Mouse (Mus musculus): ENCODE measurements at regions not wholly inside any gene's neighbourhood (a gene's known extent, or its start where the extent isn't known, plus 50 kb on each side); places are given as distances from the start of the nearest gene placed in this dataset.

DNA sequence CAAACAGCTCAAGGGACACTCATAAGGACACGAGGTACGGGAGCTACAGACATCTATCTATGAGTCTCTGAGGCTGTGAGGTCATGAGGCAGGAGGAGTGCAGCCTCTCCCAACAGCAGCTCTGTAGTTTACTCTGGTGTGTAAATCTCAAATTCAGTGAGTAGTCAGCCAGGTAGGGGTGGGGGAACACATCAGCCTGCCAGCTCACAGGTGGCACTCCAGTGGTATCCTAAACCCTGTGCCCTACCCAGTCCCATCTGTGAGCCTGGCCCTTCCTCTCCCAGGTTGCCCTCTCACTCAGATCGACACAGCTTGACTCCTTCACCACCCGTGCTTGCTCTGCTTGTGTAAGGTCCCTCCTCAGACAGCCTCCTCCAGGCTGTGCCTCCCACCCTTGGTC, 202.2 kb downstream of the Sipa1l2 start:
- no peak for ATAC-seq (ENCODE audit: low TSS enrichment)

DNA sequence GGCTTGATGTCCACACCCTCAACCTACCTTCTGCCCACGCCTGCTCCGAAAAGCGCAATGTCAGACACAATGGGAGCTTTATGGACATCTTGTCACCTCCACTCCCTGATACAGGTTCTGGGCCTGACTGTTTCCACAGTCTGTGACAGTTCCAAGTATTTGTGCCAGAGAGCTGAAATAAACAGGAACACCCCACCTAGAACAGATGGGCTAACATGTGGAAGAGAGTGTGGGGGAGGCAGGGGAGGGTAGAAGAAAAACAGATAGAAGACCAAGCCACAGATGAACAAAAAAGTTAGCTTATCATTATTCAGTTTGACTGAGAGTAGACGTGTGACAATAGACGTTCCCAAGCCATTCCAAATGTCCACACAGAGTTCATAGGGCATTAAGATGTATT, 204.6 kb downstream of the Sipa1l2 start:
- ATAC-seq (ENCODE audit: low TSS enrichment): peak; percentile 41; the same call in 1 of the 2 replicates

DNA sequence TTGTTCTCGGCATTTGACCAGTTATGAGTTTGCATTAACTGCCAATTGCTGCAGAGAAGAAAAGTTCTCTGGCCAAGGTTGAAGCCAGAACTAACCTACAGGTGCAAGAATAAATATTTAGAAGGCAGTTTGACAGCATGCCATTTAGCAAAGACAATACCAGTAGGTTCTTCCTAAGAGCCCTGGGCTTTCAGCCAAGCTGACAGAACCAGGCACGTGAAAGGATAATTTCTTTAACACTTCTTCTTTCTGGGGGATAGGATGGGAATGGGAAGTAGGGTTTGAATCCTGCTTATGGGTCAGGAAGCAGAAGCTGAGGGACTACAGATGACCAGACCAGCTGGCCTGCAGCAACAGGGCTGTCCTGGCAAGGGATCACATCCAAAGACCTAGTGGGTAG, 210.2 kb downstream of the Sipa1l2 start:
- ATAC-seq (ENCODE audit: low TSS enrichment): no peak

DNA sequence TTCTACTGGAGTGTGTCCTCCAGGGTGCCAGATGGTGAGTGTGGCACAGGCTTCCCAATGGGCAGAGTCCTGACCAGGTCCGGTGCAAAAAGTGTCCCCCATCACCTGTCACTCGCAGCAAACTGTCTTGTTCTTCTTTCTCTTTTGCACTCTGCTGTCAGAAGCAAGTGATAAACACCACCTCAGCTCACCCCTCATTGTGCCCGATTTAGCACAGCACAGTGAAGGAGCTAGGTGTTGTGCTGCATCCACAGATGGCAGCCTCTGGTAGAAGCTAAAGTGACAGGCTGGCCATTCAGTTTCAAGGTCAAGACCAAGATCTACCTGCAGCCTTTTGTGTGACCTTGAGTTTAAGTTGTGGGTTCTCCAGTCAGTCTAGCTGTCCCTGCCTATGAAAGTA, 211.8 kb downstream of the Sipa1l2 start:
- ATAC-seq (ENCODE audit: low TSS enrichment): no peak

DNA sequence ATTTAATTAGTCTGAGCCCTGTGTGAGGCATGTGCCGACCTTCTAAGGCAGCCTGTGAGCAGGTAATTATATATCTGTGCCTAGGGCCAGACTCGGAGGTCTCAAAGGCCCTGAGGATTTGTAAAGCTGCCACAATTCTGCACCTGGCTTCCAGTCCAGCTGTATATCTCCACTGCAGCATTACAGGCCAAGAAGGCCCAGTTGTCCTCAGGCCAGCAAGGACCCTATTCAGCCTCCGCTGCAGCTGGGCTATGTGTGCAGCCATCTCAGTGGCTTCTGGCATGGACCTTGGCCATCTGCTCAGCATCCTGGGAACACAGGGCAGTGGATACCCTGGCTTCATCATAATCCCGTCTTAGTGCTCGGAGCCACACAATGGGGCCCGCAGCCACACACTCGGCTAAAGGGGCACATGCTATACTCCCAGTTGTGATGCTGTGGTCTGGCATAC, 214.5 kb downstream of the Sipa1l2 start:
- no peak for ATAC-seq (ENCODE audit: low TSS enrichment)

DNA sequence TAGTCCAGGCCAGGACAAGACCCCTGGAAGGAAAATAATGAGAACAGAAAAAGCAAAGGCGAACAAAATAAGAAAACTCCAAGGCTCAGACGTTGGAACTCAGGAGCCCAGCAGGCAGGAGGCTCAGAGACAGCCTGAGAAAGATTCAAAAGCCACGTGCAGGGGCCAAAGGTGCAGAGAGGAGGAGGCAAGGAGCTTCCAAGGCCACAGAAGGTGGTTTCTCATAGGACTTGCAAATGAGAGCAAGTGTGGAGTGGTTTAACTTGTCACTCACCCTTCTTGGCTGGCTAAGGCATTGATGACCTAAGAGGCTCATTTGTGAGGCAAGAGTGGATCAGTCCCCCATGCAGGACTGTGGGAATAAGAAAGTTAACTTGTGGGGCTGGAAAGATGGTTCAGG, 217.3 kb downstream of the Sipa1l2 start:
- ATAC-seq (ENCODE audit: low TSS enrichment): no peak

DNA sequence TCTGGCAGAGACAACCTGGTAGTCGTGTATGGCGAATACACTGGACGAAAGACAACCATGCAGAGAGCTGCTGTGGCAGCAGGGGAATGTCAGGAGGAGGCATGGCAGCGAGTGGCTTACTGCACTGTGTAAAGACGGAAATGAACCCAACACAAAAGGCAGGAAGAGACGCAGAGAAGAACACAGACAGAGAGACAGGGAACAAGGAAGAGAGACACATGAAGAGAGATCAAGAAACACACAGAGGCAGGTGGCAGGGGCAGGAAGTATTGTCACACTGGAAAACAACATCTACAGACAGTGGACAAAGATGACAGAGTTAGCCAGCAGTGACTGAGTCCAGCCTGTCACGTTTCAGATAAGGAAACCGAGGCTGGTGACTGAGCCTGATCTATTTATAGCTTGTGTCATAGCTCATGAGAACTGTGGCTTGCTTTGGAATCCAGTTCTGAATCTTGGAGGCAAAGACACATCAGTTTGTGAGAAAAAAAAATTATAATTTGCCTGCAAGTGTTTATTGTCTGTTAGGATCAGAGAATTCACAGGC, 218.0 kb downstream of the Sipa1l2 start:
- ATAC-seq (ENCODE audit: low TSS enrichment): no peak

DNA sequence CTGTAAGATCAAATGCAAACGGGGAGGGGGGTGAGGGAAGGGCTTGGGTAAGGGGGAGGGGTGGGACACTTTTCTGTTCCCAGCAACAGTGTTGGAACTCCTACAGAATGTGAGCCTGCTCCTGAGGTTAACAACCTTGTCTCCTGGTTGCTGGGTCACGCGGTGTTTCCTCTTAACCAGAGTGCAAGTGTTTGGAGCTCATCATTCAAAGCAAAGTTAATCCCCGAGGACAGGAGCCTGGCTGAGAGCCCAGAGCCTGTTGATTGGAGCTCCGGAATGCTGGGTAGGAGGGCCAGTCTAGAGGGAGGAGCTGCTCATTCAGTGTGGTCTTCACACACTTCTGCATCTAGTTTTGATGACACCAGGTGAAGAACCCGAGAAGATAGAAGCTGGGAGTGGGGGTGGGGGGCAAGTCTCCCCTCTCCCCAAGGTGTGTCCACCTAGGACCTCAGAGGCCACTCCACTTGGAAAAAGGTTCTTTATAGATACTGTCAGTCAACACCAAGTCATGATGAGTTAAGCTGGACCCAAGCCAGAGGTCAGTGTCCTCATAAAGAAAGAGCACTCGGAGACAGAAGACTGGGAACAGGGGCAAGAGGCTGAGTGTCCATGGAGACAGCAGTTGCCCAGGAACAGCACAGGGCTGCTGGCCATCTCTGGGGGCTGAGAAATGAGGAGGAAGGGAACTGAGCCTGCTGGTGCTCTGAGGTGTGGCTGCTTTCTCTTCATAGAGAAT, 220.2 kb downstream of the Sipa1l2 start:
- no peak for ATAC-seq (ENCODE audit: low TSS enrichment)

DNA sequence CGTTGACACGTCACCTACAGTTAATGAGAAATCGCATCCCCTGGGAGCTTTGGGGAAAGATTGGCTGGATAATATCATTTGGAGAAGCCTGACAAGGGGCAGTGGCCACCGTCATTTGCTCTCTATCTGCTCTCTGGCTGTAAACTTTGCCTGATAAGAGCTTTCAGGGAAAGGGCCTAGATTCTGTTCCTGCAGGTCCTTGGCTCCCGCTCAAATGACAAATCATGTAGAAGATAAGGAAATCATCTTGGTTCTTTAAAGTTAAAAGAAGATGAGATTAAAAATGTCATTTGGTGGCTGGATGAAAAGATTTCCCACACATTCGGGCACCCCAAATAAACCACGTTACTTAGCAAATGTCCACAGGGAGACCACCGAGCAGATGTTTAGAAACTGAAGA, 223.4 kb downstream of the Sipa1l2 start:
- no peak for ATAC-seq (ENCODE audit: low TSS enrichment)

DNA sequence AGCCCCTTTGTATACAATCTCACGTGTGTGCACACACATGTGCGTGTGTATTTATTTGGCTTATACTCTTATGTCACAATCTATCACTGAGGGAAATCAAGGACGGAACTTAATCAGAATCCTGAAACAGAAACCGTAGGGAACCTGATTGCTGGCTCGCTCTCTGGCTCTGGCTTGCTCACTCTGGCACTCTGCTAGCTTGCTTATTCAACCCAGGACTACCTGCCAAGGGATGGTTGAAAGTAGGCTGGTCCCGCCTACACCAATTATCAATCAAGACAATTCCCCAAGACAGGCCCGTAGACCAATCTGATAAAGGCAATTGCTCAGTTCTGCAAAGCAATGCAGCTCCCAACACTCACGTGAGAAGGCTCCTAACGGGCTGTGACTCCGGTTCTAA, 224.0 kb downstream of the Sipa1l2 start:
- no peak for ATAC-seq (ENCODE audit: low TSS enrichment)

DNA sequence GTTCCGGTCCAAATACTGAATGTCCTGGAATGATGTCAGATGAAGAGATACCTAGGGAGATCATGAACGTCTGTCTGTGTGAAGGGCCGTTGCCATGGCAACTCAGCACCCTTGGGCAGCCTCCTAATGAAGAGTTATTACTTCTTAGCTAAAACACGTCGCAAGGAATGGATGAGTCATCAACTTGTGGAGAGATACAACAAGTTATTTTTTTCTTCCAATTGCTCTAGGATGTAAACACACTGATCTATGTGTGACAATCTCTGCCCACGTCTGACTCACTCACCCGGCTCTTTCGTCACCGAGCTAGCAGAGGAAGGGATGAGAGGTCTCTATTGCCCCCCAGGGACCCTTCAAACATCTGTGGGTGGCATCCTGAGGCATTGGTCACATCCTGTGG, 225.7 kb downstream of the Sipa1l2 start:
- ATAC-seq (ENCODE audit: low TSS enrichment): peak; percentile 54; the same call in 1 of the 2 replicates

DNA sequence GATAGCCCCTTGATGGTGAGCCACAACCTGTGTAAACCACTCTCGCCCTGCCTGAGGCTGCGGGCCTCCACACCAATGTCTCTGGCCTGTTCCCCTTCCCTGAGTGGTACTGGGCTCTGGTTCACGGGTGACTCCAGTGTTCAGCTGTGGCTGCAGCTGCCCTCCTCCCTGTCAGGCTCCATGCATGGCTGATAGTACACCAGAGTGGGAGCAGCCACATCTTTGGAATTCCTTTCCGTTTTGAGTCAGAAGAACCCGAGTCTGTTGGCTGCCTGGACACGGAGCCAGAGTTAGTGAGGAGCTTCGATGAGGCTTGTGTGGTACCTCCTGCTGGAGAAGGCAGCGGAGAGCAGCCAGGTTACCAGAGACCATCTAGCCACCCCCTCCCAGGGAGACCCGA, 227.1 kb downstream of the Sipa1l2 start:
- no peak for ATAC-seq (ENCODE audit: low TSS enrichment)

DNA sequence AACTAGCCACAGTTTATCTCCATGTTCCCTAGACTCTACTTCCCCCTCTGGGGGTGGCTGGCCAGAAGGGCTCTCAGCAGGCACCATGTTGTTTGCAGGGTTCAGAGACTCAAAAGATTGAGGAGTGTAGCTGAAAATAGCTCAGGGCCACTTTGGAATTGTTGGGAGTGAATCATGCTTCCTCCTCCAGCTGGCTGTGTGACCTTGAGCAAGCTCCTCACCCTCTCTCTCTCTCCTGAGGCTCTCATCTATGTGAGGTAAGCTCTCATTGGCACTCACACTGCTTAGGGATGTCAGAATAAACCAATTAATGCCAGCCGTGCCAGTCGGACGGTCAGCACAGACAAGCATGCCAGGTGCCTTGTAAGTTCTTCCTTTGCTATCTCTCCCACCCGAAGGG, 228.0 kb downstream of the Sipa1l2 start:
- peak; percentile 26; the same call in 1 of the 2 replicates for ATAC-seq (ENCODE audit: low TSS enrichment)

DNA sequence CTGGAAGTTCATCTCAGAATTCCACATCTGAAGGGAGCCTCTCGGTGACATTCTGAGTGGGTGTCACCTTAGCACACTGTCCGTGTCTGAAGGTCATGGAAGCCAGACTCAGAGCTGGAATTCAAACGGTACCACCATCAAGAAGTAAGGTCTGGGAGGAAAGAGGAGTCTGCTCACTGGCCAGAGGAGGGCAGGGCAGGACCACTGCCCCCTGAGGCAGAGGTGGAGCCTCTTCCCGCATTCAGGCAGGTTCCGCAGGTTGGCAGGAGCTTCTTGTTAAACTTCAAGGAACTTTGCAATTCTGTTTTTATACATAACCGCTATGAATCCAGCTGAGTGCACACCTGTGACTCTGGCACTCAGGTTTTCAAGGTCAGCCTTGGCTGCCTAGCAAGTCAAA, 231.4 kb downstream of the Sipa1l2 start:
- ATAC-seq (ENCODE audit: low TSS enrichment): no peak

DNA sequence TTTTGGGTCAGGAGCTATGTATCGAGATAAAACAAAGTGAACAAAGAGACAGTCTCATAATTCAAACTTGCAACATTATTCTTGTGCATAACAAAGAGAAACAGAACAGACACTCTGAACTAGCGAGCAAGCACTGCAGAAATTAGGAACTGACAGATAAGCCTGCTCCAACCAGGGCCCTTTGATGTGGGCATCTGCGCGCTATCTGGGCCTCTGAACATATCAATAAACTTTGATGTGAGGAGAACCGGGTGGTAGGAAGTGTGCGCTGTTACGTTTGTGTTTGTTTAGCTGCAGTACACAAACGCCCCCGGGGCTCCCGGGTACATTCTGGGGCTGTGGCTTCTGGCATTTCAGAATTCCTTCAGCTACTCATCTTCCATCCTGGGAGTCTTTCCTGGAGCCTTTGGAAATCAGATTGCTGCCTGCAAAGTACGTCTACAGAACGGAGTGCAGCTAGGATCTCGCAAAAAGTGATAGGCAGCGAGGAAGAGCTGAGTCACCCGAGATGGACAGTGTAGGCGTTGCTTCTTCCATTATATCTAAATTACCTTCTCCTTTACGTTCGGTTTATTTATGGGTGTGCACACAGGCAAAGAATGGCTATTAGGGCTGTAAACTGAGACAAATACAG, 232.0 kb downstream of the Sipa1l2 start:
- ATAC-seq (ENCODE audit: low TSS enrichment): no peak

DNA sequence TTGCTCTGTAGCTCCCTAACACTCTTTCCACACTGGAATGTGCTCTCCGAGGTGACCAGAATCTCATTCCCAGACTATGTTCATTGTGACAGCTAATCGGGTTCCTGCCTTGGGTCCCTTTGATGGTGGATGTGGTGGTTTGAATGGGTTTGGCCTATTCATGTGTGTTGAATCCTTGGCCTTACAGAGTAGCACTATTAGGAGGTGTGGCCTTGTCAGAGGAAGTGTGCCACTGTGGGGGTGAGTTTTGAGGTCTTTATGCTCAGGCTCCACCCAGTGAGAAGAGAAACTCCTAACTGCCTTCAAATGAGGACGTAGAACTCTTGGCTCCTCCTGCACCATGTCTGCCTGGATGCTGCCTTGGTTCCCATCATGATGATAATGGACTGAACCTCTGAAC, 232.8 kb downstream of the Sipa1l2 start:
- ATAC-seq (ENCODE audit: low TSS enrichment): no peak

DNA sequence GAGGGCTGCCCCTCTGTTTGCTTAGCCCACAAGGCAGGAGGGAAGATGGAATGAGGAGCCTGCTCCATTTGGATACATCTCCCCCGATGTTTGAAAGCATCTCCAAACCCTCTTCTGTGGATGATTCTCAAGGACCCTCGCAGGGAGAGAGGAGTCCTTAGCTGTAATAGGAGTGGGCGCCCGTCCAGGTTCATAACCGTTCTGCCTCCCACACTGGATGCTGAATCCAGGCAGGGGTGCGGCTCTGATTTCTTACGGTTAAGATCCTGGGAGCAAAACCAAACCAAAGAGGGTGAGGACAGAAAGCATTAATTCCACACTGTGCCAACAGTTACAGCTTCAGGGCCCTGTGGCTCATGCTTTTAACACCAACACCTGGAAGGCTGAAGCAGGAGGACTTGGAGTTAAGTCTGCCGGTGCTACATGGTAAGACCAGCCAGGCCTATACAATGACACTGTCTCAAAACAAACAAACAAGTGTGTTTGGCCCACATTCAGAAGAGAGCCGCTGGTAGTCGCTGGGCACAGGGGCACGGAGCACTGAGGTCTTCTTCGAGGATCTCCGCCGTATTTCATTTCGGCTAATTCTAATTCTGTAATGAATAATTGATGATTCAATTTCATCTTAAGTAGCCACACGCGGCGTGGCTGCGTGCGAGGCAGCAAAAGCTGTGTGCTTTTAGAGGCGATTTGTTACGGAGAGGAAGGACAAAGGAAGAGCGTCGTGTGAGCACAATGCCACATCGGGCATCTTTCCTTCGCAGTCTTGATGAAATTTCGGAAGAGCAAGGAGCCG, 233.8 kb downstream of the Sipa1l2 start:
- ATAC-seq (ENCODE audit: low TSS enrichment): no peak

DNA sequence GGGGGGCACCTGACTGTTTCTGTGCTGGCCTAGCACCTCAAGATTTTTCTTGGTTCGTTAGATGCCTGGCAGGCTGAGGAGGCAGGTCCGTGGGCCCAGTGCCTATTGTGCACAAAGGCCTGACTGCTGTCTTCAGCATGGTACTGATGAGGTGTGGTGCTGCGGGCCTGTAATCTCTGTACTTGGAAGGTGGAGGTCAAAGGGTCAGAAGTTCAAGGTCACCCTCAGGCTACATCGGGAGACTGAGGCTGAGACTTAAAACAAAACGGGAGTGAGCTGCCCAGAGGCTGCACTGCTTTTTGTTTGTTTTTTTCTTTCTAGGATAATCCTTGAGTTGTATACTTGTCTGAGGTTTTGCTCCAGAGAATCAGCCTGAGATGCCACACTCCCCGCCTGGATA, 234.4 kb downstream of the Sipa1l2 start:
- ATAC-seq (ENCODE audit: low TSS enrichment): no peak

DNA sequence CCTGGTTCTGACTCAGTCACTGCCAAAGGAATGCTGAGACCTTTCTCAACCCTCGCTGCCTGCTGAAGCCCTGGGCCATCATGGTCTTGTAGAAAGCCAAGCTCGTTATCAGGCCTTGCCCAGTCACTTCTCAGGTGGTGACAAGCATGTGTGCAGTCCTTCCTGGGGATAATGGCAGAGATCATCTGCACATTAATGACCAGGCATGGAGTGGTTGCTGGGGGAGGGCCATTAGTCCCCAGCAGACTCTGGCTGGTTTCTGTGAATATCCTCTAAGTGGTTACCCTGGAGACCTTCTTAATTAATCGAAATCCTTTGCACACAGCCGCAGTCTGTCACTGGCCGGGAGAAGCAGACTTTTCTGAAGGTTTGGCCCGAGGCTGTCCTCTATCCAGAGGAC, 239.0 kb downstream of the Sipa1l2 start:
- no peak for ATAC-seq (ENCODE audit: low TSS enrichment)

DNA sequence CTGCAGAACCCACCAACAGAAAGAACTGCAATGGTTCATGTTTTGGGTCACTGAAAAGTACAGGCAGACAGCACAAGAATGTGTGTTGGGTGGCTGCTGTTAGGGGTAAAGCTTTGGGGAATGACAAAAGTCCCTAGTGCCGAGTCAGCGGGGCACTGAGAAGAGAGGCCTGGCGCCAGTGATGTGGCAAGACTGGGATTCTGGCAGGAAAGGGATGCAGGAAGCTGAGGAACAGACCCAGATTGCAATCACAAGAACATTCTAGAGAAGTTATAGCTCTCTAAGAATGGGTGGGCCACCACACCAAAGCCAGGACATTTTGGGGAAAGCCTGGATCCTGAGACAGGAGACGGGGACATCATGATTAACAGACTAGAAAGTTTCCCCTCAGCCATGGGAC, 241.0 kb downstream of the Sipa1l2 start:
- ATAC-seq (ENCODE audit: low TSS enrichment): no peak

DNA sequence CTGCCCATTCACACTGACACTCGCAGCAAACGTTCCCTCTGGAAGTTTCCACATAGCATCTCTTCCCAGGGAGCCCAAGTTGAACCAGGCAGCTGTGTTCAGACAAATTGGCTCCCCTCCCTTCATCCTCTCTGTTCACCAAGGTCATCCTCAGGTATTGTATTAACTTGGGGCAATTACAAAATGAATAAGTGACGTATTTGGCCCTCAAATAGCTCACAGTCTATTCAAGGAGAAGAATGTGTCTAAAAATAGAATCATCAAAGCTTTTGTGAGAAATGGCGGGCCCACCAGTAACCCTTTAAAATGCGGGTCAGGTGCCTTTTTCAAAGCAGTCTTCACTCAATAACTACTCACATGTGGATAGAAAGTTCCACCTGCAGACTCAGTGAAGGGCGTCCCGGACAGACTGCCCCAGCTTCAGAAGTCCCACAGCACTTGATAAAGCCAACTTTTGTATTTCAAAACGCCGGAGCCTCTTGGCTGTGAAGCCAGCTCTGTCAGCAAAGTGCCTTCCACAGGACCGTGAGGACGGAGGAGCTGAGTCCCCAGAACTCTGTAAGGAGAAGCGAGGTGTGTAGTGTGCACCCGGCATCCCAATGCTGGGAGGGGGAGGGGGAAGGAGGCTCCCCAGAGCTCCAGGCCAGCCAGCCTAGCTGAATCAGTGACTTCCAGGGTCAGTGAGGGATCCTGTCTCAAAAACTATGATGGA, 241.9 kb downstream of the Sipa1l2 start:
- no peak for ATAC-seq (ENCODE audit: low TSS enrichment)

DNA sequence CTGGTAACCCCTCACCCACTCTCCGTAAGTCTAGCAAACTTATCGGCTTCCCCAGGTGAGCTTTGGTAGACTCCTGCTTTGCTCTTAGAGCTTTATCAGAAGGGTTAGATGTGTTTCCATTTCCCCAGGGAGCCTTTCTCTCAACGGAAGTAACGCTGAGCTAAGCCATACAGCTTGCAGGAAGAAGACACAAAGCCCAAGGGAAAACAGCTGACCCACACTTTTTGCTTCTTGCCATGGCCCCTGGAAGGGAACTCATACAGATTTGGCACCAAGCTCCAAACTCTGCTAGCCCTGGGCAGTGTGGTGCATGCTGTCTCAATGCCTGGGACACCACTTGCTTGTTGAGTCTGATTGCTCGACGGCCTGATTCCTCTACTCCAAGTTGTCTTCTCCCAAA, 242.6 kb downstream of the Sipa1l2 start:
- no peak for ATAC-seq (ENCODE audit: low TSS enrichment)

Measured in frontal cortex, adult (tissue).